Mouse (Mus musculus): ENCODE results near the gene Pltp. TPM values are rescaled to one million over a fixed set of nuclear protein-coding genes. Genes with fewer than 3 reads are reported as not detected.

The Pltp gene
- total RNA-seq (2021): 10 to 100 TPM; 40.3 to 46.3 TPM

GRCm38 (mm10) chr2:164857101-164857821 is at the start of gene Pltp:
Gene Pltp (minus strand): TSS chr2:164857711.
- intact Hi-C loops (cut with DNase I): loop anchor here (2.0 kb wide), 1 partner anchor 24 kb away; the partner anchor contains the start of genes Ctsa and Neurl2
- peak; percentile 69 to 79 for DNase-seq

GRCm38 (mm10) chr2:164906071-164906470 is 48.6 kb upstream of the Pltp start:
- intact Hi-C loops (cut with DNase I): no loop called here
- DNase-seq: no peak

GRCm38 (mm10) chr2:164903496-164903895 is 46.0 kb upstream of the Pltp start:
- intact Hi-C loops (cut with DNase I): no loop called here

GRCm38 (mm10) chr2:164901380-164901779 is 43.9 kb upstream of the Pltp start:
- intact Hi-C loops (cut with DNase I): no loop called here
- no peak for DNase-seq

More at GRCm38 (mm10) chr2:164903496-164903895, 46.0 kb upstream of the Pltp start:
- no peak for DNase-seq

- intact Hi-C loops (cut with DNase I): loop anchor here (5.0 kb wide), 1 partner anchor 68 kb away; the partner anchor contains the start of genes Ctsa and Neurl2
- DNase-seq: no peak
Measured at GRCm38 (mm10) chr2:164899723-164900459, 42.4 kb upstream of the Pltp start.

GRCm38 (mm10) chr2:164899034-164899433 is 41.5 kb upstream of the Pltp start:
- DNase-seq: no peak
- intact Hi-C loops (cut with DNase I): loop anchor here (5.0 kb wide), 1 partner anchor 67 kb away; the partner anchor contains the start of genes Ctsa and Neurl2

- intact Hi-C loops (cut with DNase I): loop anchor here (5.0 kb wide), 1 partner anchor 66 kb away; the partner anchor contains the start of genes Ctsa and Neurl2
- DNase-seq: no peak
Measured at GRCm38 (mm10) chr2:164898008-164898407, 40.5 kb upstream of the Pltp start.

- DNase-seq: no peak
- intact Hi-C loops (cut with DNase I): loop anchor here (5.0 kb wide), 1 partner anchor 64 kb away; the partner anchor contains the start of genes Ctsa and Neurl2
Measured at GRCm38 (mm10) chr2:164895885-164896284, 38.4 kb upstream of the Pltp start.

GRCm38 (mm10) chr2:164894644-164895043 is 37.1 kb upstream of the Pltp start:
- intact Hi-C loops (cut with DNase I): loop anchor here (5.0 kb wide), 1 partner anchor 62 kb away; the partner anchor contains the start of genes Ctsa and Neurl2
- DNase-seq: no peak

GRCm38 (mm10) chr2:164894048-164894447 is 36.5 kb upstream of the Pltp start:
- no peak for DNase-seq
- intact Hi-C loops (cut with DNase I): no loop called here

GRCm38 (mm10) chr2:164892696-164893216 is 35.2 kb upstream of the Pltp start:
- intact Hi-C loops (cut with DNase I): no loop called here
- no peak for DNase-seq

- intact Hi-C loops (cut with DNase I): no loop called here
- no peak for DNase-seq
Measured at GRCm38 (mm10) chr2:164891908-164892695, 34.6 kb upstream of the Pltp start.

- intact Hi-C loops (cut with DNase I): no loop called here
- no peak for DNase-seq
Measured at GRCm38 (mm10) chr2:164891056-164891834, 33.7 kb upstream of the Pltp start.

- intact Hi-C loops (cut with DNase I): no loop called here
- no peak for DNase-seq
Measured at GRCm38 (mm10) chr2:164890411-164891049, 33.0 kb upstream of the Pltp start.

- intact Hi-C loops (cut with DNase I): no loop called here
- no peak for DNase-seq
Measured at GRCm38 (mm10) chr2:164889960-164890359, 32.4 kb upstream of the Pltp start.

GRCm38 (mm10) chr2:164888996-164889395 is 31.5 kb upstream of the Pltp start:
- DNase-seq: no peak
- intact Hi-C loops (cut with DNase I): no loop called here

- DNase-seq: no peak
- intact Hi-C loops (cut with DNase I): no loop called here
Measured at GRCm38 (mm10) chr2:164886617-164887016, 29.1 kb upstream of the Pltp start.

- intact Hi-C loops (cut with DNase I): no loop called here
- DNase-seq: peak; percentile 78 to 81
Measured at GRCm38 (mm10) chr2:164885788-164886187, 28.3 kb upstream of the Pltp start.

GRCm38 (mm10) chr2:164882619-164883018 is 25.1 kb upstream of the Pltp start:
- DNase-seq: no peak
- intact Hi-C loops (cut with DNase I): no loop called here

Data from heart, postnatal 36 days (tissue).